Mouse (Mus musculus) ovary, adult 18-20 months (tissue): ENCODE results near the gene Efcab14.

Experiments used
- DNase-seq: peaks from one replicate; pipeline ENCODE4 v3.0.0; 2022; ENCODE audit warnings: low spot score, mixed read lengths

Gene Efcab14

DNA sequence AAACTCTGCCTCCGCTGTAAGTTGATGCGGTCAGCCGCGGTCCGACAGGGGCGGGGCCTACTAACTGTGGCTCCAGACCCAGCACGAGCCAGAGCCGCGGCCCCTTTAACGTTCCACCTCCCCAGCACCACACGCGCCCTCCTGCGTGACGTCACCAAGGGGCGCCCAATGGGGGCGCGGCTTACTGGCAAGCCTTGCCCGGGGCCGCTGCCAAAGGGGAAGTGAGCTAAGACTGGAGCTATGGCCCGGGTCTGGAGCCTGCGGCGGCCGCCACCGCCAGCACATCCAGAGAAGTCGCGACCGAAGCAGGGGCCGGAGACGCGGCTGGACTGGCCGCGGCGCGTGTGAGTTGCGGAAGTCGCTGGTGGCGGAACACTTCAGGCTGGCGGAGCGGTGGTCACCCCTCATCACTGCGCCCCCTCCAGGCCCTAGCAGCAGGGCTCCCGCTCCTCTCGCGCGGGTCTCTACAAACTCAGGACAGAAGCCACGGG lies at the start of gene Efcab14:
Gene Efcab14, plus strand, starts transcription at position 194 of the 491 bp plus-strand sequence.
- DNase-seq = peak; percentile 96

DNA sequence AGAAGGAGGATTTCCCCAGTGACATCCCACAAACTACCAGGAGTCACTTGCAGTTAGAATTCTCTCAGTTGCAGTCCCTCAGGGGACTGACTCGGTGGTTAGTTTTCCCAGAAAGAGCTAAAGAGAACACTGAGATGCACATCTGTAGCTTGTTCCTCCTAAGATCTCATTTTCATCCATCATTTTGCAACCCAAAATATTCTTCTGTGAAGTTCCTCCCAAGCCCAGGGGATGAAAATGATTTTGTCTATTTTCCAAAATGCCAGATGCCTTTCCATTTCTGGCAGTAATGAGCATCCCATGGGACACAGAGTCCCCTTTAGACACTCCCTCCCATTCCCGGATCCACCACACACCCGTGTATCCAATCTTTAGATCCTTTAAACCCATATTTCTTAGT lies 36.1 kb upstream of the Efcab14 start:
- no peak for DNase-seq

DNA sequence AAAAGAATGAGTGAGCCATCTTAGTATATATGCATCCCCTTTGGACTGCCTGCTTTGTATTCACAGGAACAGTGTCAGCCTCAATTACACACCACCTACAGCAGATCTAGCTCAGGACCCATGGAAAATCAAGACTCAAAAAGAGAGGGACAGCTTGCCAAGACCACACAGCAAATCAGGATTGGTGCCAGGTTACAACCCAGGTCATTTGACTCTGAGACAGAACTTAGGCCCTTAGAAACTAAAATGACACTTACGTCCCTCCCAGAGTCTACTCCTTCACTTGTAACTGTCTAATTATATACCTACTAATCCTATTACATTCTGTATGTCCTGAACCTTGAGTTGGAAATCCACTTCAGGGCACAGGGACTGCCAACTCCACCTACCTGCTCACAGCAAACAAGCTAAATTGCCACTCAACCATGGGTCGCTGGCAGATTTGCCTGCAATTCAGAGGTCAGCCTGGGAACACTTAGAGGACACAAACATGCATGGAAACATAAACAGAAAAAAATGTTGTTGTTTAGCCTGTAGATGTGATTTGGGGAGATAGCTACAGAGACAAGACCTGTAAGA lies 33.5 kb upstream of the Efcab14 start:
- no peak for DNase-seq

DNA sequence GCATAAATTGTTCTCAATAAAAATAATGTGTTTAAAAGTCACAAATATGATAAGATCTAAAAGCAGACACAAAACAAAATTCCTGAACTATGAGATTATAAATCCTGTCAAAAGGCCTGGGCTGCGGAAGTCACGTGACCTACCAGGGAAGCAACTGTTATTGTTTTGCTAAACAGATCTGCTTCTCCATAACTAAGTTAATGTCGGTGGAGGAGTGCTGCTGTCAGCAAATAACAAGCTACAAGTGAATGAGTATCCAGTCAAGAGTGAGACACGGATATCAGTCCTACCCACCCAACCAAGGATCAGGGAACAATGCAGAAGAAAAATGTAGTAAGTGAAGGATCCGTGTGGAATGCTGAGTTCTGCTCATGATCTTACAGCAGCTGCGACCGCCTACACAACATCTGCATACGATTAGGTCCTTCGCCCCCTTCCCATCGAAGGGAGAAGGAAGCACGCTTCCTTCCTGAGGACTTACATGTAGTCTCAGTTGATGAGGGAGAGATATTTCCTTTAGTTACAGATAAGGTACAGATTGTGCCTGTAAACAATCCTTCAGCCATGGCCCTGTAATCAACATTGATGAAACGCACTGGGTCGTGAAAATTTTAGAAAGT lies 28.5 kb upstream of the Efcab14 start:
- DNase-seq = peak; percentile 16

DNA sequence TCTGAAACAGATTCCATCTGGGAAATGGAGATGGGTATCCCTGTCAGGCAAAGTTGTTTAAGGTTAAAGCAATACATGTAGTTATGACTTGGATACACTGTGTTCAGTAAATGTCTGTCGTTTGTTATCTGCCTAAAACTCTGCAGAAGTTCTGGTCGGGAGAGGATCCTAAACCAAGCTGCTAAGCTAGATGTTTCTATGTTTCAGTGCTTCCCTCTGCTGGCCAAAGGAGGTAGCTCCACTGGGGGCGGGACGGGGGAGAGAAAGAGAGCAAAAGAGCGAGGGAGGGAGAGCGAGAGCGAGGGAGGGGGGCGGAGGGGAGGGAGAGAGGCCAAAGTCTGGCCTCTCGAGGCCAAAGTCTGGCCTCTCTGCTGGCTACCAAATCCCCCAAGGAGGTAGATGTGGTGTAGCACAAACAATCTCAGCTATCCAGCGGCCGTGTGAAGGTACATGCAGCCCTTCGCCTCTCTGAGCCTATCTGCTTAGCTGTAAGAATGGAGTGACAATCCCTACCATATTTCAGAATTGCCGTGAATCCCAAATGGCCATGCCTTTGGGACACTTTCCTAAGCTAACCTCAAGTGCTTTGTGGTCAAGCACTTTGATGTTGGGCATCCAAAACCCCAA lies 27.6 kb upstream of the Efcab14 start:
- DNase-seq = peak; percentile 72

DNA sequence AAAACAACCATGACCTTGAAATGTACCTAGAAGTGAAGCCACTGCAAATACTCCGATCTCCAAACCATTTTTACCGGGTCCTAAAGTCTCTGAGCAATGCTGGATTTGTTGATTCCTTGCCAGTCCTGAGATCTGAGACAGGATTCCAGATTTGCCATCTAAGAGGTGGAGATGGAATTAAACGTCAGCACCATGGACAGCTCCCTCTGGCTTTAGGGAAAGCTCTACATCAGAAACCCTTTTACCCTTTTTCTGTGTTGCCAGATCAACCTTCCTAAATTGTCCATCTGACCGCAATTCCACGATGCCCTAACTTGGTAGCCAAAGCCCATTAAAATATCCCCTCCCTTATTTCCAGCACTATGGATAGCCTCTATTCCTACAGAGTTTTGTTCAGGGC lies 8.8 kb upstream of the Efcab14 start:
- DNase-seq = peak; percentile 12

DNA sequence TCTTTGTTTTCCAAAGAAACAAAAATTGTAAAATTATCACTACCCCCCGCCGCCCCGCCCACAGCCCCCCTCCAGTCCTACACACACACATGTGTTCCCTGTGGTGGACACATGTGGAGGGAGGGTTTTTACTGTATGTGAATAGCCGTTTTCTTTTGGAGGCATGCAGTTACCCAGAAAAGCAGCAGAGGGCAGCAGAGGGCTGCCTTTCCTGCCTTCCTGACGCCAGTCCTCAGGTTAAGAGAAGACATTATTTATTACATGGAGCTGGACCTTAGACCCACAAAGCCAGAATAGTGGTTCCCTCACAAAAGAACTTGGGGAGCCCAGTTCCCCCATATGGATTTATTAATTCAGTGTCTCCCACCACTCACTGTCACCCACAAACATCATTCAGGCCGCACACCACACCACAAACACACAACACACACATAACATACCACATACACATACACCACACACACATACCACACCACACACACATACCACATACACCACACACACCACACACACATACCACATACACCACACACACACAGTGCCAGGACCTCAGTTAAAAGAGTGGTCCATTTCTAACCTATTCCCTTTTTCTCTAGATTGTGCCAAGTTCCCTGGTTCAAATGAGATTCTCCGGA lies 5.8 kb upstream of the Efcab14 start:
- DNase-seq = peak; percentile 13

DNA sequence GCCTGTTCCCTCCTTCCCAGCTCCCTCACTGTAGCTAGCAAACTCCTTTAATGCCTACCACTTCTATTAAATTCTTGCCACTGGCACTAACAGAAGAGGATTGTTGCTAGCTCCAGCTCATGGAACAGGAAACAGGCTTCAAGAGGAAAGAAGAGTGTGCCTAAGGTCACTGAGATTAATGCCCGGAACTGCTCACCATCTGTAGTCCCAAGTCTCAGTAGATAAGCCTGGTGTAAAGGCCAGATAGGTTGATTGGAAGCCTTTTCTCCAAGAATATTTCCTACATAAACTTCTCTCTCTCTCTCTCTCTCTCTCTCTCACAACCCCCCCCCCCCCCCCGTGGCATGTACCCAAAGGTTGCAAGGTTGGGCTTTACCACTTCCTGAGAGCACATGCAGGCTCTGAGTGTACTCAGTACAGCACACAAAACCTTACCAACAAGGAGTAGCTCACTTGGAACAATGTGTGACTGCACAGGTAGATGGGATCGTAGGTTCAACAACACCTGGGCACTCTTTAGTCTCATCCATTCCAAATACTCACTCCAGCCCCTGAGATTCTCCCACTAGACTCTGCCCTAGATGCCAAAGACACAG lies 5.2 kb upstream of the Efcab14 start:
- DNase-seq = no peak

DNA sequence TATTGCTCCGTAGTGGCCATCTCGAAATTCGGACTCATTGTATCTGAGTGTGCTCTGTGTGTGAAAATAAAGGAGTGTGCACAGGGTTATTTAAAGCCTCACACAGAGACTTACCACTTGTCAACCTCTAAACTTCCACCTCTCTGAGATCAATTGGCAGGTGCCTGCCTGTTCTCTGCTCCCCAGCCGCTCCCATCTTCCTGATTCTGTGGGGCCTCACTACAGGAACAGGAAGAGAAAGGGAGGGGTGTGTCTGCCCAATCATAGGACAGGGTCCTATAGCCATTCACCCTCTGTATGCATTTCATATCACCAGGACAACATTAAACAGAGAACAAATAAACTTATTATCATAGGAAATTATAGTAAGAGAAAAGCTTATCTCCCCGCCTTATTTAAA lies 3.8 kb upstream of the Efcab14 start:
- DNase-seq = no peak

DNA sequence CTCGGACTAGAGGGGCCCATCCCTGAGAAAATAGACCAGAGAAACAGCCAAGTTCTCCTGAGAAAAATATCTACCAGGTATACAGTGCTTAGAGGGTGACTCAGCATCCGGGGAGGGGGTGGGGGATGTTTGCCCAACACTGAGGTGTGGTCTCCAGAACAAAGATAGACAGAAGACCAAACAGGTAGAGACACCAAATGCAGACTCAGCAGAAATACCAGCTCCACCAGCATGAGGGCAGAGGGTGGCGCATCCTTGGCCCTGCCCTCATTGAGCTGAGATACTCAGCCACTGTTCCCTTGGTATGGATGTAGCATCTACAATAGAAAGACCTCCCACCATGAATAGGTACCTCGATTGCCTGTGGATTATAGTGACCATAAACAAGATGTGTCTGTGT lies 2.7 kb upstream of the Efcab14 start:
- no peak for DNase-seq

DNA sequence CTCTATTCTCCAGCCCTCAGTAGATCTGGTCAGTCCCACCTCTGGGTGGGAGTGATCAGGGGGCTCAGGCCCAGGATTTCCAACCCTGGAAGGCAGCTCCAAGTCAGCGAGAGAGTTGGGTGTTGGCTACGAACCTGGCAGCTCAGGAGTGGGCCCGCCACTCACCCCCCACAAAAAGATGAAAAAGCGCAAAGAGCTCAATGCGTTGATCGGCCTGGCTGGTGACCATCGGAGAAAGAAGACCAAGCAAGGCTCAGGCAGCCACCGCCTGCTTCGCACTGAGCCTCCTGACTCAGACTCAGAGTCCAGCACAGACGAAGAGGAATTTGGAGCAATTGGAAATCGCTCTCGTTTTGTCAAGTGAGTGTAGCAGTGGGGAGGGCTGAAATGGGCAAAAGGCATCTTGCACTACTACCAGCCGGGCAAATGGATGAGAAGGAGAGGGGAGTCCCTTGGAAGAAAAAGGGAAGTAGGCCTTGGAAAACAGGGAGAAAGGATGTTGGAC lies 989 bp downstream of the Efcab14 start:
- DNase-seq = no peak

DNA sequence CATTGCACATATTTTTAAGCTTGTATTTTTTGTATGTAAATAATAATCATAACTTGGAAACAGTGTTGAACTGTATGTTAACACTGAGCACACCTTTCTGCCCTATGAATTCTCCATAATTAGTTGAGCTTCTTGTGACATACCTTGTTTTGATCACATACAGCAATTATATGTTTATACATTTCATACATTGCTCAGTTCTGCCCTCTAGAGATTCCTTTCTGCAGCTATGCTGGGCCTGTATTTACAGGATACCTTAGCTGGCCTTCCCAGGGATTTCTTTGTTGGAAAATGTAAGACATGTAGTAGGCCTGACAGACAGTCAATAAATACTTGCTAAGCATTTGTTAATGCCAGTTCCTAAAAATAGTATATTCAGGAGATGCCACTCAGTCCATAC lies 5.1 kb downstream of the Efcab14 start:
- no peak for DNase-seq

DNA sequence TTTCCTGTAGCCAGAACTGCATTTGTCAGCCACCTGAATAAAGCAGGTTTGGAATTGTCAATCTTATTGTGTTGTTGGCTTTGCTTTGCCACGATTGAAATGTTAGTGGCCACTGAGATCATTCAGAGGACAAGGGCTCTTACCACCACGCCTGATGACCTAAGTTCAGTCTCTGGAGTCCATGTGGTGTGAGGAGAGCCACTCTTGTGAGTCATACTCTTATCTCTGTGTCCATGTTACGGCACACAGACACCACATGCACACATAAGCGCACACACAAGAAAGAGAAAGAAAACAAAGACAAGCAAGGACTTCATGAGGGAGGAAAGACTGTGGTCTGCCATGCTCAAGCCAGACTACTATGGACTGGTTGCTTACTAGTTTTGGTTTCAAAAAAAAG lies 5.6 kb downstream of the Efcab14 start:
- DNase-seq = no peak

DNA sequence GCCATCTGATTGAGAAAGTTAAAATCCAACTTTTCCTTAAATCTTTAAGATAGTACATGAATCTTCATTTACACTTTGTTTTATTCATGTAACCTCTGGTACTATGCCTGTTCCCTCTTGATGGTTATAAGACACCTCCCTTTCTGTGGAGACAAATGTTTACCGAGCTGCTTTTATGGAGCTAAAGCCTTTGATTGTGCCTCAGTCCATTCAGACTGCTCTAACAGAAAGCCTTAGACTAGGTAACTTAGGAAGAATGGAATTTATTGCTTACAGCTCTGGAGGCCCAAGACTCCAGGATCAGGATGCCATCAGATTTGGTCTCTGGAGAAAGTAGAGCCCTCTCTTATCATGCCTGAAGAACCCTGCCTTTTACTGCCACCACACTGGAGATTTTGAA lies 10.6 kb downstream of the Efcab14 start:
- DNase-seq = no peak

DNA sequence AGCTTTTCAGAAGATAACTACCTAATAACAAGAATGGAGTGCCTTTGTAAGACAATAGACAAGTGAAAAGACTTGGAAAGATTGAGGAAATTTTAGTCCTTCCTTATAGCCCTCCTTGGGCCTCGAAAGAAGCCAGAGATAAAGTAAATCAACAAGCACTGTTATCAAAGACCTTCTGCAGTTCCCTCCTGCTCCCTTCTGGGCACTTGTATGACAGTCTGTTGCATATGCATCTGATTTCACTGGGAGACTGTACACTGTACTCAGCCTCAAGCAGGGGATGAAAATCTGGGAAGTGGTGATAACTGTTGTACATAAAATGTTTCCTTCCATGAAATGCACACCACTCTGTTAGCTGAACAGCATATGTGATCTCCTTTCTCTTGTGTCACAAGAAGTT lies 11.8 kb downstream of the Efcab14 start:
- DNase-seq = no peak

DNA sequence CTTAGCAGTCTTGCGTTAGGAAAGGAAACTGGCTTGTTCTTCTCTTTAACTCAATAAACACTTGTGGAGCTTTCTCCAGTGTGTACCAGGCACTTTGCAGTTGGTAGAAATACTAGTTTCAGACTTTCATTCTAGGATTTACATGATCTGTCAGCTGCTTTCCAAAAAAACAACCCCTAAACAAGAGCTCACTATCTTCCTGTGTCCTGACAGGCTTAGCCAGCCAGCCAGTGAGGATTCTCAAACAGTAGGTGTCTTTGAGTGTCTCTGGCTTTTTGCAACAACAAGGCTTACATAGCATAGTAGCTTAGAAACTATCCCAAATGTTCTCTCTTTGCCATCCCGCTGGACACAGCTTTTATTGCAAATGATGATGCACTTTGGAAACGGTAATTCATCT lies 16.6 kb downstream of the Efcab14 start:
- DNase-seq = no peak

DNA sequence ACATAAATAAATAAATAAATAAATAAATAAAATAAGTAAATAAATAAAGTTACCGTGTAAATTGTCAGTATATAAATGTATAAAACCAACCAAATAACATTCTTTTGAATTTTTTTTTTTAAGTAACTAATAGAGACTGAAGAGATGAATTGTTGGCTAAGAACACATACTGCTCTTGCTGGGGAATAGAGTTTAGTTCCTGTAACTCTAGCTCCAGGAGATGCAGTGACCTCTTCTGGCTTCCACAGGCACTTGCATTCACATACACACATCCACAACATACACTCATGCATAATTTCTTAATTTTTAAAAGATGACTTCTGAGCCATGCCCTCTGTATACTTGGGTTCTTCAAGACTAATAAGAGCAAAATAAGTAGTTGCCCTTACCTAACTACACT lies 17.3 kb downstream of the Efcab14 start:
- no peak for DNase-seq

DNA sequence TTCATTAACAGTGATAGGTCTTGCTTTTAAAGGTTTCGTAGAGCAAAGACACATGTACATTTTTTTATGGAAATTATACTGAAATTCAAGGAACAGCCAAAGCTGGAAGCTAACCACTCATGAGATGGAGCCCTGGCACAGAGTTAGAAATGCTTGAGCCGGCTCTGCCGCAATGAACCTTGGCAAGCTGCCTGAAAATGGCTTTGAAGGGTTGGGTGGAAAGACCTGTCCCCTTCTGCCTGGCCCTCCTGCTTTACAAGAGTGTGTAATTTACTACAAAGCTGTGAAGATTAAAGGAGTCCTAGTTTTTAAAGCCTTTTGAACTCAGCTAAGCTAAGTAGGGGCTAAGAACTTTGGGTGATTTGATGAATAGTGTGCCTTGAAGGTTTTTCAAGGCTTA lies 23.7 kb downstream of the Efcab14 start:
- no peak for DNase-seq

DNA sequence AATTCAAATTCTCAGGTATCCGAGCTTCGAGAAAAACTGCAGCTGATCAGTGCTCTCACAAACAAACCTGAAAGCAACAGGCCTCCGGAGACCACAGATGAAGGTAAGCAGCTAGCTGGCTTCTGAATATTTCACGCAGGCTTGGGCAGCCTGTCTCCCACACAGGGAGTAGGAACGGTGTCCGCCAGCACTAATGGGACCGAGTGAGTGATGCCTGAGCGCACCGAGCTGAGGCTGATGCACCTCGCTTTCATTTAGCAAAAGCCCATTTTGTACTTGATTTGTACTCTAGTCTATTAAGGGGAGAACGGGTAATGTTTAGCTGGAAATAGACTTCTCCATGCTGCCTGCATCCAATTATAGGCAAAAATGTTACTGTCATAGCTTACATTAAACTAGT lies 27.0 kb downstream of the Efcab14 start:
- no peak for DNase-seq

DNA sequence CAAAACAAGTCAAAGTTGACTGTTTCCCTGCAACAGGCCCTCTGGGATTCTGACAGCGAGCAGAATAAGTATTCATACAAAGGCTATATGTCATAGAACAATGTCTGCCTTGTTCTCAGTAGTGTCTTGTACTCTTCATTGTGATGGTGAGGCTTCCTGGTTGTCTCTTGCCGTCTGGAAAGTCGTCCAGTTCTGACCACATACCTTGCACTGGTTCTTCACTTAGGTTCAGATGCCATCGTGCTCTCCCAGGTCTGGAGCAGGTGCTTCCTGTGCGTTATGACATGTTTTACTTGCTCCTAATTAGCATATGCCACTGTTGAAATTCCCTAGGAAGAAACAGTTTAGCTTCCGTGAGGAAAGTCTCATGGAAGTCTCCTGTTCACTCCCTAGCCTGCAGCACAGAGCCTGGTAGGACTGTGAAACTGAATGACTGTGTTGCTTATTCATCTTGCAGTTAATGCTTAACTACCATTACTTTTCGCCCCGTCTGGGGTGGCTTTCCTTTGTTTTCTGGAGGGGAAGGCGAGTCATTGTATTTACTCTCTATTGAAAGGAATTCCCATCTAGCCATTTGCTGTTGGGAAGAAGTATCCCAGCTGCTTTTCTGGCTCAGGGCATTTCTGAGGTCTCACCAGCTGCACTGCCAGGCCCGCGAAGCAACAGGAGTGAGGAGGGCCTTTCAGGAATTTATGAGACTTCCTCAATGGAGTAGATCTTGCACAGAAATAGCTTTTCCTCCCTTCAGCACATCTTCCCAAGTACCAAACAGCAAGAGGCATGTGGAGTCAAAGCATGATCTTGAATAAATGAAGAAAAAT lies 30.3 kb downstream of the Efcab14 start:
- no peak for DNase-seq

DNA sequence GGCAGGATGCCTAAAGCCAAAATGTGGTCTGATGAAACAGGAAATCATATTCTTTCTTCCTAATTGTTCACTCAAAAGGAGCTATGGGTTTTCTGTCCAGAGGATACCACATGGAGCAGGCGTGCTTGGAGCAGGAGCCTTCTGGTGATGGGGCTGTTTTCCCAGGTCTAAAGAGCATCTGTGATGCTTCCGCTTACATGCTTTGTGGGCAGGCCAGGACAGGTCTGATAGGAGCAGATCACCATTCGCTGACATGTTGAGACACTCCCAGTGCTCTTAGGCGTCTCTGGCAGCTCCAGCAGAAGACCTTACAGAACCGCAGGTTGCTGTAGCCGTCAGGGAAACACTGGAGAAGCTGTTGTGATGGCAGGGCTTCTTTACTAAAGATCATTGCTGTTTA lies 37.5 kb downstream of the Efcab14 start:
- DNase-seq = no peak

DNA sequence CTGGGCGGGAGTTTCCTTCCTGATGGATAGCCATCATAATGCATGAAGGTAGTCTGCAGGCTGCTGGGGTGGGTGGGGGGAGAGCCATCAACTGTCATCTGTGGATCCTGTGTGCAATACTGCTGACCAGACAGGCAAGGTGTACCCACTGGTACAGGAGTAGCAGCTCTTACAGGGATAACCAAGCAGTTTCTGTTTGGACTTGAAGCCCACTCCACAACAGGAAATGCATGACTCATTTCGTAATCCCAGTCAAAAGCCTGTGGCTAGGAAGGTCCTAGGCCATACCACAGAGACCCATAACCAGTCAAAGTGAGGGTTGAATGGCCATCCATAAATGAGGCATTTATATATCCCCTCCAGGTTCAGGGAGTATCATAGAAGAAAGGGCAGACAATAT lies 40.1 kb downstream of the Efcab14 start:
- no peak for DNase-seq
